Mouse (Mus musculus) skeletal muscle tissue, adult 2 months (tissue): ENCODE measurements around the gene Atg4c.
A peak's percentile ranks its signal among the peaks of the same experiment; 100 is the strongest.

Source experiments
- DNase-seq: peaks from one replicate; pipeline ENCODE4 v3.0.0-alpha.2; 2012; ENCODE audit warnings: low read depth, low spot score

Gene Atg4c

GRCm38 (mm10) chr4:99263663-99264062 is 69.9 kb downstream of the Atg4c start:
- DNase-seq, result no peak

GRCm38 (mm10) chr4:99266843-99267445 is 73.2 kb downstream of the Atg4c start:
- no peak for DNase-seq

DNA sequence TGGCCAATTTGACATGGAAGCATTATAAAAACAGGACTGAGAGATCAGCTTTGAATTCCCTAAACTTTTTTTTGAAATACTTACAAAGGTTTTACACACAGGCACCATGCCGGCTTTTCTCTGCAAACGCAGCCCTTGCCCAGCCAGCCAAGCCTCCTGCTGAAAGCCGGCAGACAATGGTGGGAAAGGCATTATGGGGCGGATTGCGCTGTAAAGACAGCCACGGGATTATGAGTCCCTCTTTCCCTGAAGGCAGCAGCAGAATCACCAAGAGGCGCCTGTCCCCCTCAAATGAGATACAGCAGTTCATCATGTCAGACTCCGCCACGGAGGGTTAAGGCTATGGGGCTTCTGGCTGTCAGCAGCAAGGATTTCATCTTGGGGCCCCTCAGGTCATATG is 79.1 kb downstream of the Atg4c start:
- DNase-seq, result no peak

GRCm38 (mm10) chr4:99273466-99273865 is 79.7 kb downstream of the Atg4c start:
- DNase-seq, result no peak

DNA sequence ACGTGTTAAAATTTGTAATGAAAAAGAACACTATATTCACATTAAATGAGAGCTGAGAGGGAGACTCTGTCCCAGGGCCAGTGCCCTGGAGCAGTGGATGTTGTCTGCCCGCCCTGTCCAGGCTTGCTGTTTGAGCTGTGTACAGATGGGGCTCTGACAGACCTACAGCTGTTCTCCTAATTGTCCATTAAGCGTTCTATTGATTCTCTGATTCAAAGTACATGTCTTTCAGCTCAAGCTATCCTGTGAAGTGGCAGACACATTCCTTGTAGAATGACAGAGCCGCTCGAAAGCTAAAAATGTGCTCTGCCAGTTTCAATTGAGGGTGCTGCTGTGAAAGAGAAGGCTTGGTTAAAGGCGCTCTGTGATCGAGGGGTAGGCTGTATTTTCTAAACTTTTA is 80.2 kb downstream of the Atg4c start:
- no peak for DNase-seq

- DNase-seq, result peak; percentile 52
These were observed 85.1 kb downstream of the Atg4c start for GRCm38 (mm10) chr4:99278876-99279275.

DNA sequence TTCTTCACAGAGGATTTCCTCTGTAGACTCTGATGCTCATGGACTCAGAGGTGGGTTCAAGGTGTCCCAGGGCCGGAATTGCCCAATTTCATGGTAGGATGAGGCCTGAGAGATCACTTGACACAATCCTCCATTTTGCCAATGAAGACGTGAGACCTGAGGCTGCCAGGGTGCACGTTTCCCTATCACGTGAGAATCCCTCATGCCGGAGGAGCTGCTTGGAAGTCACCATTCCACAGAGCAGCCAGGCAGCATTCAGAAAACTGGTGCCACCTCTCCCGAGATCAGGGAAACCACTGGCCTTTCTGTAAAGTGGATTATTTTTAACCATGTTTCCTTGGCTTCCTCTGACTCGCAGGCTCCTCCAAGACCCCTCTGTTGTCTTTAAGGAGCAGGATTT is 88.0 kb downstream of the Atg4c start:
- DNase-seq, result no peak

DNA sequence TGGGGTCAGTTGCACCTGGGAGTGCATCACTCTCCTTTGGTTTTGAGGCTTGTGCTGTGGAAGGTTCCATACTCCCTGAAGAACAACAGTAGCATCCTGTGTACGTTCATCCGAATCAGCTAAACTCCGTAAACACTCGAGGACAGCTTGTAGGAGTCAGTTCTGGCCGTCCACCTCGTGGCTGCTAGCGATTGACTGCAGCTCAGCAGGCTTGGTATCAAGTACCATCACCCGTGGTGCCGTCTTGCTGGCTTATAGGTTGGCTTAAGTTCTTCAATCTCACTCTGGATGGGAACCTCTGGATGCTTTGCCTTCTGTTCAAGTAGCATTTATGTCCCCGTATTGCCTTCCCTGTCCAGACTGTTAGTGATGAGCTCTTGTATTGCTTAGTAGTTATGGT is 95.6 kb downstream of the Atg4c start:
- no peak for DNase-seq

DNA sequence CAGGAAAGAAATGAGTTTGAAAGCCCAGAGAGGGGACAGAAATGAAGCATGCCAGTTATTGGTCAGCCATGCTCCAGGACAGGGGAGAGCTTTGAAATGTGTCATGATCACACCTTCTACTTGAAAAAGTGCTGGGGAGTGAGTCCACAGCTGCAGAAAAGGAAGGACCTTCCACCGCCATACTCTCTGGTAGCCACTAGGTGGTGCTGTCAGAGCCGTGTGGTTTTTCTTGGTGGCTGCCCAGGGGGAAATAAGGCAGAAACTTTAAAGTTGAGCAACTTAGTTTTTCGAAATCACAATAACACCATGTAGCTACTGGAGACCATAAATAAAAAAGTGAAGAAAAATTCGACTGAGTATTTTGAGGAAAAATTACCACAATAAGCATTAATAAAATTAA is 104.9 kb downstream of the Atg4c start:
- peak; percentile 10 for DNase-seq

DNA sequence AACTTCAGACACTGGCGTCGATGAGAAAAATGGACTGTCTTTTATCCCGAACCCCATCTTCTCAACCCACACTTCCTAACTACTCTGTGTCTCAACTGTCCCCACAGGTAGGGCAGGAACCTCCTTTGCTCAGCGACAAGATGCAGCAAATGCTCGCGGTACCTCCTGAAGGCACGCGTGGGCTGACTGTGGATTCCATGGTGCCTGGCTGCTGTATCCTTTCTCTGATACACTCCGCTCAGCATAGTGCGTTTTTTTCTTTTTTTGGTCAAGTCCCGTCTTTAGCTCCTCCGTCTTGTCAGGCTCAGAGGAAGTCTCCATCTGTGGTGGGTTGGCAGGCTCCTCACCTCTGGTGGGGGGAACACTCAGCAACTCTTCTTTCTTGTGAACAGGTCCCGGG is 111.1 kb downstream of the Atg4c start:
- no peak for DNase-seq
